Mouse (Mus musculus): ENCODE data around the gene Phb.

The Phb gene

GRCm38 (mm10) chr11:95649560-95649959 lies 17.2 kb upstream of the Phb start:
- in situ Hi-C loops (cut with MboI; ENCODE audit: unreplicated experiment in 2 of 2): loop anchor here in 1 of 2 experiments (10.0 kb wide), 1 partner anchor 115 kb away; no protein-coding TSS in a partner anchor

- in situ Hi-C loops (cut with MboI; ENCODE audit: unreplicated experiment in 2 of 2): loop anchor here (5.0 to 25.0 kb wide), 5 partner anchors 65 to 388 kb away; partner anchors contain the start of genes Ngfr (in 1 of the 2), Slc35b1 (in 1 of the 2), Spop (in 1 of the 2) and Tac4 (in 1 of the 2)
Observed at GRCm38 (mm10) chr11:95650001-95650400, 16.8 kb upstream of the Phb start.

GRCm38 (mm10) chr11:95650981-95651380 lies 15.8 kb upstream of the Phb start:
- in situ Hi-C loops (cut with MboI; ENCODE audit: unreplicated experiment in 2 of 2): loop anchor here (5.0 to 25.0 kb wide), 5 partner anchors 66 to 389 kb away; partner anchors contain the start of genes Ngfr (in 1 of the 2), Slc35b1 (in 1 of the 2), Spop (in 1 of the 2) and Tac4 (in 1 of the 2)

GRCm38 (mm10) chr11:95657449-95657848 lies 9.3 kb upstream of the Phb start:
- in situ Hi-C loops (cut with MboI; ENCODE audit: unreplicated experiment in 2 of 2): loop anchor here (10.0 to 25.0 kb wide), 4 partner anchors 73 to 395 kb away; partner anchors contain the start of genes Ngfr (in 1 of the 2), Slc35b1 (in 1 of the 2), Spop (in 1 of the 2) and Tac4 (in 1 of the 2)

- in situ Hi-C loops (cut with MboI; ENCODE audit: unreplicated experiment in 2 of 2): loop anchor here (25.0 kb wide), 3 partner anchors 255 to 405 kb away; partner anchors contain the start of genes Slc35b1 (in 1 of the 2), Spop (in 1 of the 2) and Tac4 (in 1 of the 2)
Observed at GRCm38 (mm10) chr11:95667177-95667576, 420 bp downstream of the Phb start.

- in situ Hi-C loops (cut with MboI; ENCODE audit: unreplicated experiment in 2 of 2): loop anchor here (25.0 kb wide), 3 partner anchors 256 to 406 kb away; partner anchors contain the start of genes Slc35b1 (in 1 of the 2), Spop (in 1 of the 2) and Tac4 (in 1 of the 2)
Observed at GRCm38 (mm10) chr11:95668086-95668485, 1.3 kb downstream of the Phb start.

- in situ Hi-C loops (cut with MboI; ENCODE audit: unreplicated experiment in 2 of 2): loop anchor here in 1 of 2 experiments (25.0 kb wide), 1 partner anchor 162 kb away; the partner anchor contains the start of genes Abi3 and Gngt2
Observed at GRCm38 (mm10) chr11:95675498-95675897, 8.7 kb downstream of the Phb start.

- in situ Hi-C loops (cut with MboI; ENCODE audit: unreplicated experiment in 2 of 2): loop anchor here in 1 of 2 experiments (25.0 kb wide), 1 partner anchor 161 kb away; the partner anchor contains the start of genes Abi3 and Gngt2
Observed at GRCm38 (mm10) chr11:95676307-95676706, 9.6 kb downstream of the Phb start.

GRCm38 (mm10) chr11:95677925-95678701 lies 11.4 kb downstream of the Phb start:
- in situ Hi-C loops (cut with MboI; ENCODE audit: unreplicated experiment in 2 of 2): loop anchor here in 1 of 2 experiments (25.0 kb wide), 1 partner anchor 159 kb away; the partner anchor contains the start of genes Abi3 and Gngt2

GRCm38 (mm10) chr11:95681995-95682601 lies 15.3 kb downstream of the Phb start:
- in situ Hi-C loops (cut with MboI; ENCODE audit: unreplicated experiment in 2 of 2): loop anchor here (10.0 to 25.0 kb wide), 4 partner anchors 143 to 413 kb away; partner anchors contain the start of genes Abi3 (in 1 of the 2), Gngt2 (in 1 of the 2), Phospho1 (in 1 of the 2) and Snf8 (in 1 of the 2)

GRCm38 (mm10) chr11:95682946-95683345 lies 16.2 kb downstream of the Phb start:
- in situ Hi-C loops (cut with MboI; ENCODE audit: unreplicated experiment in 2 of 2): loop anchor here (10.0 to 25.0 kb wide), 4 partner anchors 142 to 412 kb away; partner anchors contain the start of genes Abi3 (in 1 of the 2), Gngt2 (in 1 of the 2), Phospho1 (in 1 of the 2) and Snf8 (in 1 of the 2)

- in situ Hi-C loops (cut with MboI; ENCODE audit: unreplicated experiment in 2 of 2): loop anchor here (5.0 to 25.0 kb wide), 7 partner anchors 66 to 409 kb away; partner anchors contain the start of genes Abi3 (in 1 of the 2), Gngt2 (in 1 of the 2), Phospho1 (in 1 of the 2) and Snf8 (in 1 of the 2)
Observed at GRCm38 (mm10) chr11:95686031-95686430, 19.3 kb downstream of the Phb start.

GRCm38 (mm10) chr11:95687084-95687656 lies 20.4 kb downstream of the Phb start:
- in situ Hi-C loops (cut with MboI; ENCODE audit: unreplicated experiment in 2 of 2): loop anchor here (5.0 to 25.0 kb wide), 7 partner anchors 65 to 408 kb away; partner anchors contain the start of genes Abi3 (in 1 of the 2), Gngt2 (in 1 of the 2), Phospho1 (in 1 of the 2) and Snf8 (in 1 of the 2)

- in situ Hi-C loops (cut with MboI; ENCODE audit: unreplicated experiment in 2 of 2): loop anchor here (5.0 to 25.0 kb wide), 7 partner anchors 64 to 406 kb away; partner anchors contain the start of genes Abi3 (in 1 of the 2), Gngt2 (in 1 of the 2), Phospho1 (in 1 of the 2) and Snf8 (in 1 of the 2)
Observed at GRCm38 (mm10) chr11:95688515-95688914, 21.8 kb downstream of the Phb start.

- in situ Hi-C loops (cut with MboI; ENCODE audit: unreplicated experiment in 2 of 2): loop anchor here (5.0 to 25.0 kb wide), 7 partner anchors 63 to 406 kb away; partner anchors contain the start of genes Abi3 (in 1 of the 2), Gngt2 (in 1 of the 2), Phospho1 (in 1 of the 2) and Snf8 (in 1 of the 2)
Observed at GRCm38 (mm10) chr11:95688981-95689380, 22.2 kb downstream of the Phb start.

- in situ Hi-C loops (cut with MboI; ENCODE audit: unreplicated experiment in 2 of 2): loop anchor here (5.0 to 25.0 kb wide), 7 partner anchors 63 to 405 kb away; partner anchors contain the start of genes Abi3 (in 1 of the 2), Gngt2 (in 1 of the 2), Phospho1 (in 1 of the 2) and Snf8 (in 1 of the 2)
Observed at GRCm38 (mm10) chr11:95689544-95689943, 22.8 kb downstream of the Phb start.

- in situ Hi-C loops (cut with MboI; ENCODE audit: unreplicated experiment in 2 of 2): loop anchor here in 1 of 2 experiments (25.0 kb wide), 1 partner anchor 139 kb away; the partner anchor contains the start of genes Abi3 and Gngt2
Observed at GRCm38 (mm10) chr11:95698541-95698940, 31.8 kb downstream of the Phb start.

GRCm38 (mm10) chr11:95700778-95701739 lies 34.3 kb downstream of the Phb start:
- in situ Hi-C loops (cut with MboI; ENCODE audit: unreplicated experiment in 2 of 2): no loop called here
